Mouse (Mus musculus): Measurements from ENCODE around the gene Dbh. TPM values are rescaled to one million over a fixed set of nuclear protein-coding genes. Genes with fewer than 3 reads are reported as not detected.

Gene Dbh
- polyA plus RNA-seq, 1 experiment from 2014 or later, result 1.1 TPM

- Histone ChIP-seq H3K27ac (ENCODE audit: low read depth) (no peak overlapping the region), H3K27me3 (replicated peaks; ENCODE audit: control insufficient read depth, insufficient read depth, low read length) (no peaks in the 10 kb centered on the region), H3K4me2 (ENCODE audit: low read length) (no peak overlapping the region), H3K4me3 (ENCODE audit: low read depth, low read length) (no peak overlapping the region), H3K4me1 (replicated peaks; ENCODE audit: control insufficient read depth, insufficient read depth, low read length) (no peaks in the 10 kb centered on the region), H3K9ac (ENCODE audit: low read length) (no peak overlapping the region), H3K9me3 (ENCODE audit: control insufficient read depth, low read length) (no peaks in the 10 kb centered on the region), H3K36me3 (ENCODE audit: control insufficient read depth, insufficient read depth, low read length) (no peaks in the 10 kb centered on the region)
- ATAC-seq (replicated peaks; ENCODE audit: low FRiP score, low TSS enrichment, low read depth) (no peak), DNase-seq (ENCODE audit: low spot score) (no peak)
- WGBS, result 74% methylated on average over 2 of the region's 2 CpGs
Measured at GRCm38 (mm10) chr2:27218121-27218544, 53.1 kb downstream of the Dbh start.

DNA sequence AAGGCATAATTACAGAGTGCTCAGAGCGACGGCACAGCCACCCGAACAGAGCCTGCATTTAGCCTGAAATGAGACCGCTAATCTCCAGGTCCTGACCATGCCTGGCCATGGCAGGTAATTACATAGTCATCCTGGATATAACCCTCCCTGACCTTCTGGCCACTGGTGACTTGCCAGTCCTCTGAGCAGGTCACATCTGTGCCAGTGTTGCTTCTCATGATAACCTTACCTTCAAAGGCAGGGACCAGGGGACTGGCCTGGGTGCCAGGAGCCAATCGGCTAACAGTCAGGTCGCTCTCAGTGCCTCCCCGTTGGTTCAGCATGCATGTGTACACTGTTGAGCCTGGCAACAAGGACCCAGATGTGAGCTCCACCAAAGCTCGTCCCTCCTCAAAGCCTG, 53.5 kb downstream of the Dbh start:
- WGBS, result 88% methylated on average over 8 of the region's 8 CpGs
- Histone ChIP-seq H3K9ac (ENCODE audit: low read length) (no peak overlapping the region), H3K9me3 (ENCODE audit: control insufficient read depth, low read length) (no peaks in the 10 kb centered on the region), H3K27me3 (replicated peaks; ENCODE audit: control insufficient read depth, insufficient read depth, low read length) (no peaks in the 10 kb centered on the region), H3K4me1 (replicated peaks; ENCODE audit: control insufficient read depth, insufficient read depth, low read length) (no peaks in the 10 kb centered on the region), H3K4me2 (ENCODE audit: low read length) (no peak overlapping the region), H3K4me3 (ENCODE audit: low read depth, low read length) (no peak overlapping the region), H3K36me3 (ENCODE audit: control insufficient read depth, insufficient read depth, low read length) (no peaks in the 10 kb centered on the region), H3K27ac (ENCODE audit: low read depth) (no peak overlapping the region)
- DNase-seq (ENCODE audit: low spot score) (no peak), ATAC-seq (replicated peaks; ENCODE audit: low FRiP score, low TSS enrichment, low read depth) (no peak)

DNA sequence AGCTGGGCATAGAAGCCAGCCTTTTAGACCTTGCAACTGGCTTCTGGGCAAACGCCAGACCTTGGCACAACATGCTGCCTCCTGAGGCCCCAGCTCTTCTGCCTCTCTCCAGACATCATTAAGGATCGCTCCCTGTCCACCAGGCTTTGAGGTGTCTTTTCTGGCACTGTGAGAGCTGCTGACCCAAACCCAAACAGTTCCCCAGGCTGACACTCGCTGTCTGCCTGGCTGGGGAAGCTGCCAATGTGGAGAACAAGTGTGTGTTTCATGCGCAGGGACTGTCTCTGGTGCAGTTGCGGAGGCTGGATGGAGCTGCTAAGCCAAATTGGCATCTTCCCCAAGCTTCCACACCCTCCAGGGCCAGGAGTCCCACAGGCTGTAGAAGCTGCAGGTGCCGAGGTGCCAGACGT, 58.0 kb downstream of the Dbh start:
- H3K4me1 ChIP-seq (replicated peaks; ENCODE audit: control insufficient read depth, insufficient read depth, low read length), result no peaks in the 10 kb centered on the region
- no peak overlapping the region for H3K4me3 ChIP-seq (ENCODE audit: low read depth, low read length)
- ATAC-seq (replicated peaks; ENCODE audit: low FRiP score, low TSS enrichment, low read depth) (no peak), DNase-seq (ENCODE audit: low spot score) (no peak)
- no peak overlapping the region for H3K9ac ChIP-seq (ENCODE audit: low read length)
- no peaks in the 10 kb centered on the region for H3K27me3 ChIP-seq (replicated peaks; ENCODE audit: control insufficient read depth, insufficient read depth, low read length)
- no peaks in the 10 kb centered on the region for H3K9me3 ChIP-seq (ENCODE audit: control insufficient read depth, low read length)
- no peaks in the 10 kb centered on the region for H3K36me3 ChIP-seq (ENCODE audit: control insufficient read depth, insufficient read depth, low read length)
- H3K4me2 ChIP-seq (ENCODE audit: low read length), result no peak overlapping the region
- WGBS, result 84% methylated on average over 7 of the region's 7 CpGs
- no peak overlapping the region for H3K27ac ChIP-seq (ENCODE audit: low read depth)

GRCm38 (mm10) chr2:27226572-27226971, 61.5 kb downstream of the Dbh start:
- no peak overlapping the region for H3K4me2 ChIP-seq (ENCODE audit: low read length)
- 62% methylated on average over 7 of the region's 7 CpGs for WGBS
- H3K36me3 ChIP-seq (ENCODE audit: control insufficient read depth, insufficient read depth, low read length), result no peaks in the 10 kb centered on the region
- H3K4me3 ChIP-seq (ENCODE audit: low read depth, low read length), result no peak overlapping the region
- no peaks in the 10 kb centered on the region for H3K27me3 ChIP-seq (replicated peaks; ENCODE audit: control insufficient read depth, insufficient read depth, low read length)
- no peak overlapping the region for H3K27ac ChIP-seq (ENCODE audit: low read depth)
- no peaks in the 10 kb centered on the region for H3K9me3 ChIP-seq (ENCODE audit: control insufficient read depth, low read length)
- DNase-seq (ENCODE audit: low spot score) (no peak), ATAC-seq (replicated peaks; ENCODE audit: low FRiP score, low TSS enrichment, low read depth) (no peak)
- no peak overlapping the region for H3K9ac ChIP-seq (ENCODE audit: low read length)
- H3K4me1 ChIP-seq (replicated peaks; ENCODE audit: control insufficient read depth, insufficient read depth, low read length), result no peaks in the 10 kb centered on the region

- 78% methylated on average over 5 of the region's 5 CpGs for WGBS
- no peak overlapping the region for H3K4me2 ChIP-seq (ENCODE audit: low read length)
- H3K4me1 ChIP-seq (replicated peaks; ENCODE audit: control insufficient read depth, insufficient read depth, low read length), result peaks cover 4% of the 10 kb centered on the region; the same call in 1 of the 2 replicates
Measured at GRCm38 (mm10) chr2:27228809-27229480, 63.9 kb downstream of the Dbh start.

DNA sequence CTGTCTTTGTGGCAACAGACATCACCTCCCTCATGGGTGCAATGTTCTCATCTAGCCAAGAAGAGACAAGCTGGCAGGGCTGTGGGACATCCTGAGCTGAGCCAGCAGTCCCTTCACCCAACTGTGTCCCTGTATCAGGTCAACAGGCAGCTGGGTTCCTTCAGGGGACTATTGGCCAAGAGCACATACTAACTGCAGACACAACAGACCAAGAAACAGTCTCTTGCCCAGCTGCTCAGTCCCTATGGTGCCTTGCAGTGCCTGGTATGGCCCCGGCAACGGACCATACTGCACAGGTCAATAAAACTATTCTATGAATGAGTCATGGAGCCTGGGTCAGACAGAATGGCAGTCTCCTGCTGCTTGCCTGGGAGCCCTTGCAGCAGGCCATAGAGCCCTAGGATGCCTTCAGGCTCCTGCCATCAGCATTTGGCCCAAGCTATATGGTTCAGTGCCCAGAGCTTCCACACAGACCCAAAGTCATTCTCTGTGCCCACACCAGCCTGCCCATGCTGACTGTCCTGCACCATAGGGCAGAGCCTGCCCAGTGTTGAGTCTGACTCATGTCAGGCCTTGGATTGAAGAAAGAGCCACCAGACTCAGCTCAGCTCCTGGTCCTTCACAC, 64.6 kb downstream of the Dbh start:
- no peak overlapping the region for H3K4me3 ChIP-seq (ENCODE audit: low read depth, low read length)
- H3K27ac ChIP-seq (ENCODE audit: low read depth), result no peak overlapping the region
- ATAC-seq (replicated peaks; ENCODE audit: low FRiP score, low TSS enrichment, low read depth) (no peak), DNase-seq (ENCODE audit: low spot score) (no peak)
- no peak overlapping the region for H3K9ac ChIP-seq (ENCODE audit: low read length)
- H3K9me3 ChIP-seq (ENCODE audit: control insufficient read depth, low read length), result no peaks in the 10 kb centered on the region
- 85% methylated on average over 2 of the region's 2 CpGs for WGBS
- peaks cover 4% of the 10 kb centered on the region; the same call in 1 of the 2 replicates for H3K4me1 ChIP-seq (replicated peaks; ENCODE audit: control insufficient read depth, insufficient read depth, low read length)
- H3K27me3 ChIP-seq (replicated peaks; ENCODE audit: control insufficient read depth, insufficient read depth, low read length), result no peaks in the 10 kb centered on the region
- H3K36me3 ChIP-seq (ENCODE audit: control insufficient read depth, insufficient read depth, low read length), result no peaks in the 10 kb centered on the region
- no peak overlapping the region for H3K4me2 ChIP-seq (ENCODE audit: low read length)

More at GRCm38 (mm10) chr2:27228809-27229480, 63.9 kb downstream of the Dbh start:
- no peak overlapping the region for H3K4me3 ChIP-seq (ENCODE audit: low read depth, low read length)
- no peaks in the 10 kb centered on the region for H3K36me3 ChIP-seq (ENCODE audit: control insufficient read depth, insufficient read depth, low read length)
- no peak overlapping the region for H3K9ac ChIP-seq (ENCODE audit: low read length)
- ATAC-seq (replicated peaks; ENCODE audit: low FRiP score, low TSS enrichment, low read depth), result no peak
- no peaks in the 10 kb centered on the region for H3K27me3 ChIP-seq (replicated peaks; ENCODE audit: control insufficient read depth, insufficient read depth, low read length)
- no peak overlapping the region for H3K27ac ChIP-seq (ENCODE audit: low read depth)
- no peak for DNase-seq (ENCODE audit: low spot score)
- H3K9me3 ChIP-seq (ENCODE audit: control insufficient read depth, low read length), result no peaks in the 10 kb centered on the region

GRCm38 (mm10) chr2:27232376-27232775, 67.3 kb downstream of the Dbh start:
- WGBS, result 21% methylated on average over 7 of the region's 7 CpGs
- ATAC-seq (replicated peaks; ENCODE audit: low FRiP score, low TSS enrichment, low read depth), result no peak
- H3K4me2 ChIP-seq (ENCODE audit: low read length), result no peak overlapping the region
- H3K36me3 ChIP-seq (ENCODE audit: control insufficient read depth, insufficient read depth, low read length), result no peaks in the 10 kb centered on the region
- no peaks in the 10 kb centered on the region for H3K27me3 ChIP-seq (replicated peaks; ENCODE audit: control insufficient read depth, insufficient read depth, low read length)
- H3K9ac ChIP-seq (ENCODE audit: low read length), result no peak overlapping the region
- no peak overlapping the region for H3K4me3 ChIP-seq (ENCODE audit: low read depth, low read length)
- H3K9me3 ChIP-seq (ENCODE audit: control insufficient read depth, low read length), result no peaks in the 10 kb centered on the region
- H3K4me1 ChIP-seq (replicated peaks; ENCODE audit: control insufficient read depth, insufficient read depth, low read length), result peaks cover 4% of the 10 kb centered on the region; the same call in 1 of the 2 replicates
- no peak for DNase-seq (ENCODE audit: low spot score)
- H3K27ac ChIP-seq (ENCODE audit: low read depth), result no peak overlapping the region

All from intestine, embryonic 14.5 days (tissue).